Mouse (Mus musculus) small intestine, adult 2 months (tissue): ENCODE results near the gene Bnipl. TPM values are rescaled to one million over a fixed set of nuclear protein-coding genes. Genes with fewer than 3 reads are reported as not detected.

Experiments used
- H3K27ac ChIP-seq: fragments of 200-500 bp; 2 replicates; pipeline ENCODE4 v1.5.1; 2012; ENCODE audit warnings: low read depth, low read length, control low read depth, inconsistent platforms; ENCODE audit not compliant: insufficient read depth
- H3K27me3 ChIP-seq: fragments of 200-500 bp; 2 replicates; pipeline ENCODE4 v1.6.1; 2012; ENCODE audit warnings: mild to moderate bottlenecking, moderate library complexity, low read length, inconsistent platforms; ENCODE audit not compliant: control insufficient read depth, insufficient read depth
- H3K36me3 ChIP-seq: fragments of 200-500 bp; 2 replicates; pipeline ENCODE4 v1.6.1; 2012; ENCODE audit warnings: mild to moderate bottlenecking, low read length, control low read depth, inconsistent platforms; ENCODE audit not compliant: control insufficient read depth, insufficient read depth
- H3K4me1 ChIP-seq: fragments of 200-500 bp; 2 replicates; pipeline ENCODE4 v1.6.1; 2012; ENCODE audit warnings: low read length, inconsistent platforms, mixed read lengths; ENCODE audit not compliant: control insufficient read depth, insufficient read depth, insufficient read length
- H3K4me3 ChIP-seq: fragments of 200-500 bp; 2 replicates; pipeline ENCODE4 v1.5.1; 2012; ENCODE audit warnings: low read depth, mild to moderate bottlenecking, control low read depth, inconsistent platforms, low read length, moderate library complexity
- CTCF ChIP-seq: fragments of 200-500 bp; IDR thresholded peaks from 2 replicates; pipeline ENCODE4 v1.5.1; 2012; ENCODE audit warnings: low read depth, mild to moderate bottlenecking, control low read depth, inconsistent platforms, low read length, moderate library complexity, mixed read lengths; ENCODE audit not compliant: insufficient replicate concordance, insufficient read length; ENCODE audit errors: extremely low read depth
- POLR2A ChIP-seq: fragments of 200-500 bp; IDR thresholded peaks from 2 replicates; pipeline ENCODE4 v1.6.1; 2012; ENCODE audit warnings: low read depth, mild to moderate bottlenecking, control low read depth, inconsistent platforms, low read length, moderate library complexity
- WGBS: fragments of 180-500 bp; shearing (Covaris S2); methylation state at CpG from one replicate; pipeline ENCODE4 v1.1.7; 2018; 5-methylcytosine and 5-hydroxymethylcytosine counted together
- polyA plus RNA-seq: library from polyadenylated mRNA; depleted of rRNA; stranded (reverse); fragments of >200 nt; gene quantifications from 2 replicates; pipeline ENCODE4 v1.2.3, GENCODE M21; 2012; rRNA removed

Gene Bnipl
- polyA plus RNA-seq, 1 experiment: 0.16 TPM

- TF ChIP-seq POLR2A: no peak
- no peak for TF ChIP-seq CTCF
- WGBS: 68% methylated on average over 6 of the region's 6 CpGs
- H3K4me1 ChIP-seq: no peaks in the 10 kb centered on the region
- no peaks in the 10 kb centered on the region for H3K27me3 ChIP-seq
- no peak overlapping the region for H3K4me3 ChIP-seq
- no peak overlapping the region for H3K27ac ChIP-seq
- peaks cover 64% of the 10 kb centered on the region for H3K36me3 ChIP-seq
Measured at GRCm38 (mm10) chr3:95194721-95195135, 56.3 kb downstream of the Bnipl start.

Other genes with a start within 250 kb of the Bnipl start
- gene Zfp687, start 235.7 kb downstream of the Bnipl start, polyA plus RNA-seq: 9.1 and 17.1 TPM in 2 replicates
- gene Psmd4, start 208.6 kb downstream of the Bnipl start, polyA plus RNA-seq: 81.7 and 131 TPM in 2 replicates
- gene Pip5k1a, start 144.3 kb downstream of the Bnipl start, polyA plus RNA-seq: 6.7 and 14.9 TPM in 2 replicates
- 27.4 and 63.8 TPM in 2 replicates for gene Vps72, start 140.2 kb downstream of the Bnipl start, polyA plus RNA-seq
- gene Tmod4, start 126.7 kb downstream of the Bnipl start, polyA plus RNA-seq: 0.62 and 0.84 TPM in 2 replicates
- 15.3 and 34.3 TPM in 2 replicates for gene Scnm1, start 117.2 kb downstream of the Bnipl start, polyA plus RNA-seq
- gene Lysmd1, start 117.1 kb downstream of the Bnipl start, polyA plus RNA-seq: 1.8 and 5.0 TPM in 2 replicates
- 8.6 and 52.3 TPM in 2 replicates for gene Tnfaip8l2, start 108.8 kb downstream of the Bnipl start, polyA plus RNA-seq
- 2.1 and 4.6 TPM in 2 replicates for gene Sema6c, start 90.7 kb downstream of the Bnipl start, polyA plus RNA-seq
- gene Gabpb2, start 33.3 kb downstream of the Bnipl start, polyA plus RNA-seq: 2.9 and 7.4 TPM in 2 replicates
- gene Cdc42se1, start 22.5 kb downstream of the Bnipl start, polyA plus RNA-seq: 26.1 and 41.6 TPM in 2 replicates
- 13.1 and 14.0 TPM in 2 replicates for gene Mllt11, start 19.0 kb downstream of the Bnipl start, polyA plus RNA-seq
- 0.13 and 0.18 TPM in 2 replicates for gene Gm128, start 9.6 kb downstream of the Bnipl start, polyA plus RNA-seq
- 58.5 and 89.2 TPM in 2 replicates for gene Mindy1, start 30.2 kb upstream of the Bnipl start, polyA plus RNA-seq
- gene Prune1, start 30.9 kb upstream of the Bnipl start, polyA plus RNA-seq: 4.4 and 11.5 TPM in 2 replicates
- 0.52 and 0.65 TPM in 2 replicates for gene Anxa9, start 56.0 kb upstream of the Bnipl start, polyA plus RNA-seq
- 51.3 and 84.0 TPM in 2 replicates for gene Cers2, start 63.6 kb upstream of the Bnipl start, polyA plus RNA-seq
- gene Setdb1, start 106.0 kb upstream of the Bnipl start, polyA plus RNA-seq: 3.3 and 5.3 TPM in 2 replicates
- gene 4930558C23Rik, start 151.6 kb upstream of the Bnipl start, polyA plus RNA-seq: not detected in 2 replicates
- gene Arnt, start 183.2 kb upstream of the Bnipl start, polyA plus RNA-seq: 11.7 and 29.5 TPM in 2 replicates
- 0.81 and 0.85 TPM in 2 replicates for gene Ctsk, start 248.1 kb upstream of the Bnipl start, polyA plus RNA-seq